Mouse (Mus musculus): ENCODE results near the gene Gm11939. TPM values are rescaled to one million over a fixed set of nuclear protein-coding genes. Genes with fewer than 3 reads are reported as not detected.
"Not testable (repeated sequence)": the region's sequence is repeated elsewhere in the genome, so short reads cannot be mapped to it uniquely, and the experiment has no call there.

The Gm11939 gene
- total RNA-seq (2021) = not detected
- long read RNA-seq, experiment 1 = 0 reads
- long read RNA-seq, experiment 2 = 0 reads

DNA sequence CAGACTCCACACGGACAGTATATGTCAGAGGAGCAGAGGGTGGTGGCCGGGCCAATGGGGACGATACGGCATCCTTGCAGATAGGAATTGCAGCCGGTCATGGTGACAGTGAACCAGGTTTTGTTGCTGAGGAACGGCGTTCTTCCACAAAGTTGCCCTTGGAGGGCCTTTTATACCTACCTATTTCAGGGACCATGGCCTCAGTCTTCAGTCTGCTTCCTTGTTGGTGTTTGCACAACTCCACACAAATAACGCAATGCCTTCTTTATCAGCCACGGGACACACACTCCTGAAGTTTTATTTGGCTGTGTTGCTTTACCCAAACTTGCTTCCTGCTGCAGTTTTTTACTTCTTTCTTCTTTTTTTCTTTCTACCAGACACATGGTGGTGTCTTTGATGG is at the start of gene Gm11939:
Gene Gm11939, minus strand, starts transcription at position 101 of the 400 bp plus-strand sequence.
- DNase-seq = no peak

DNA sequence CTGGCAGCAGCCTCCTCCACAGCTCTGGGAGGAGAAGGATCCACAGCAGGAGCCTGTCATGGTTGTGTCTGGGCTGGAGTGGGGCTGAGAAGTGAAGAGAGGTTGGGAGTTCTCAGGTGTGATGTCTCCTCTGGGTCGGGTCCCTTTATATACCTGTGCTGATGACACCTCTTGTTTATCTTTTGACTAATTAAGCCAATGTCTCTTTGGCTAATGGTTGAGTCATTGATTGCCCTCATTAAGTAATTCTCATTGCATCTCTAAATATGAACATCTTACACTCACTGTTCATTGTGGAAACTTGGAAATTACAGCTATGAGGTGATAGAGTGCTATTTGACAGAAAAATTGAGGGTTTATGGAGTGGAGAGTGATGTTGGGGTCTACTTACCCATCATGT is 43.9 kb upstream of the Gm11939 start, which contains the start of gene Gm11938:
Gene Gm11938, minus strand, starts transcription at position 101 of the 400 bp plus-strand sequence.
- DNase-seq = not testable (repeated sequence)

DNA sequence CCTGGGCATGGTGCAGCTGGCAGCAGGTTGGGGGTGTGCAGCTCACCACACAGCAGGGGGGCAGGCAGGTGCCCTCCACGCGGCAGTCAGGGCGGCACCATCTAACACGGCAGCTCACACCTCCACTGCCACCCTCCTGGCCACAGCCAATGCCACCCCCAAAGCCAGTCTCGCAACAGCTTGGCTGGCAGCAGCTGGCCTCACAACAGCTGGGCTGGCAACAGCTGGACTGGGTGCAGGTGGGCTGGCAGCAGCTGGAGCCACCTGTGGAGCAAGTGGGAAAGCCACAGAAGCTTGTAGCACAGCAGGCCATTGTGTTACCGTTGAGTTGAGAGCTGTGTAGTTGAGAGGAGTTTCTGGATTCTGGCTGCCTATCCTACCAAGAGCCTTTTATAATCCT is 38.5 kb upstream of the Gm11939 start, which contains the start of gene Krtap9-3:
Gene Krtap9-3, minus strand, starts transcription at position 364 of the 400 bp plus-strand sequence.
- DNase-seq = not testable (repeated sequence)

DNA sequence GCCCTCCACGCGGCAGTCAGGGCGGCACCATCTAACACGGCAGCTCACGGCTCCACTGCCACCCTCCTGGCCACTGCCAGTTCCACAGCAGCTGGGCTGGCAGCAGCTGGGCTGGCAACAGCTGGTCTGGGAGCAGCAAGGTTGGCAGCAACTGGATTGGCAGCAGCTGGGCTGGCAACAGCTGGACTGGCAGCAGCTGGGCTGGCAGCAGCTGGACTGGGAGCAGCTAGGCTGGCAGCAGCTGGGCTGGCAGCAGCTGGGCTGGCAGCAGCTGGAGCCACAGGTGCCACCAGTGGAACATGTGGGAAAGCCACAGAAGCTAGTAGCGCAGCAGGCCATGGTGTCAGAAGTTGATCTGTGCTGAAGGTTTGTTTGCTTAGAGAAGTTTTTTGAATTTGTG is 31.7 kb upstream of the Gm11939 start, which contains the start of gene Krtap1-3:
Gene Krtap1-3, minus strand, starts transcription at position 359 of the 400 bp plus-strand sequence.
- no peak for DNase-seq

DNA sequence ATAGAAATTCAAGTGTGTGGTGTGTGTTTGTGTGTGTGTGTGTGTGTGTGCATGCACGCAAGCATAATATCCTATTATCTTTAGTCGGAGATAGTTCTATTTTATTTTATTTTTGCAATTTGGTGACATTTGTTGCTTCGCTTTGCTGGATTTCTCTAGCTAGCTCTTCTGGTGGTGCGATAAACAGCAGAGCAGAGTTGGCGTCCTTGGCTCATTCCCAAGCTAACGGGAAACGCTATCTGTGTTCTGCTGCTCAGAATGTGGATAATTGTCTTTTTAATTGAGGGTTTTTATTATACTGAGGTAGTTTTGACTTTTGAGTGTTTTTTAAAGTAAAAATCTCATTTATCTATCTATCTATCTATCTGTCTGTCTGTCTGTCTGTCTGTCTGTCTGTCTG is 25.8 kb upstream of the Gm11939 start:
- no peak for DNase-seq

DNA sequence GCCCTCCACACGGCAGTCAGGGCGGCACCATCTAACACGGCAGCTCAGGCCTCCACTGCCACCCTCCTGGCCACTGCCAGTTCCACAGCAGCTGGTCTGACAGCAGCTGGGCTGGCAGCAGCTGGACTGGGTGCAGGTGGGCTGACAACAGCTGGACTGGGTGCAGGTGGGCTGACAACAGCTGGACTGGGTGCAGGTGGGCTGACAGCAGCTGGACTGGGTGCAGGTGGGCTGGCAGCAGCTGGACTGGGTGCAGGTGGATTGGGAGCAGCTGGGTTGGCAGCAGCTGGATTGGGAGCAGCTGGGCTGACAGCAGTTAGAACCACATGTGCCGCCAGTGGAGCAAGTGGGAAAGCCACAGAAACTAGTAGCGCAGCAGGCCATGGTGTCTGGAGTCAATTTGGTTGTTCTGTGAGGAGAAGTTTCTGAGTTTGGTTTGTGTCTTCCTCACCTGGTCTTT is 24.0 kb upstream of the Gm11939 start, which contains the start of gene Krtap1-4:
Gene Krtap1-4, minus strand, starts transcription at position 410 of the 460 bp plus-strand sequence.
- DNase-seq = no peak

DNA sequence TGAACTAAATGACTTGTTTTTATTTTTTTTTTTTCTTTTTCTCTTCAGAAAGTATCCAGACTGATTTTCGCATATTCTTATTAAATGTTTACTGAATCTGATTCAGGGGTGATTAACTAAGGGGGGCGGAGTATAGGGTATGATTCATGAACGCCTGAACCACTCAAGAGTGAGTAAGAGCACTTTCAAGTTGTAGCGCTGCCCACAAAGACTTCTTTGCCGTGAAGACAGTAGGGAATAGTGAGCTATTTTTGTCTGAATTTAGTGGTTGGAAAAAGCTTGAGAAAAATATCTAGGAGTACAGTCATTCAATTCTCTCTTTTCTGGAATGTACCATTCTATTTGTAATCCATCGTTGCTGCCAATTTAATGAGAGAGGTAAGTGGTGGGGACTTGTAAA is 22.3 kb upstream of the Gm11939 start:
- no peak for DNase-seq

DNA sequence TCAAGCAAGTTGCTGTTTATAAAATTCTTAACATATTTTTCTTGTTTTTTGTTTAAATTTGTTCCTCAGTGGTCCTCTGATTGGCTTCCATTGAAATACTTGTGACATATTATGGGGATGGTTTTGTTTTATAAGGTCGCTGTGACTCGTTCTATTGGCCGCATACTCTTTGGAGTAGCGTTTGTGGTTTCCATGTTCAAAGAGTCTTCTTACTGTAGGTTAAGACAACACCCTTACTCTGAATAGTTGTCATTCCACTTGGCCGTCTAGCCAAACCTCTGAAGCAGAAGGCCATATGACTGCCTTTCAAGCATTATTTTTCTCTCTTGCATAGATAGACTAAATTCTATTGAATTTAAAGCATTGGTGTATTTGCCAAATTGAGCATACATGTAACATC is 21.8 kb upstream of the Gm11939 start:
- no peak for DNase-seq

DNA sequence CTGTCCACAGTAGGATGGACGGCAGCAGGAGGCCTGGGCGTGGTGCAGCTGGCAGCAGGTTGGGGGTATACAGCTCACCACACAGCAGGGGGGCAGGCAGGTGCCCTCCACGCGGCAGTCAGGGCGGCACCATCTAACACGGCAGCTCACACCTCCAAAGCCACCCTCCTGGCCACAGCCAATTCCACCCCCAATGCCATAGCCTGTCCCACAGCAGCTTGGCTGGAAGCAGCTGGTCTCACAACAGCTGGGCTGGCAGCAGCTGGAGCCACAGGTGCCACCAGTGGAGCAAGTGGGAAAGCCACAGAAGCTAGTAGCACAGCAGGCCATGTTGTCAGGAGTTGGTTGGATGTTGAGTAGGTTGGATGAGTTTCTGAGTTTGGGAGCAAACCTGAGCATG is 21.4 kb upstream of the Gm11939 start, which contains the start of gene Krtap1-5:
Gene Krtap1-5, minus strand, starts transcription at position 381 of the 400 bp plus-strand sequence.
- no peak for DNase-seq

DNA sequence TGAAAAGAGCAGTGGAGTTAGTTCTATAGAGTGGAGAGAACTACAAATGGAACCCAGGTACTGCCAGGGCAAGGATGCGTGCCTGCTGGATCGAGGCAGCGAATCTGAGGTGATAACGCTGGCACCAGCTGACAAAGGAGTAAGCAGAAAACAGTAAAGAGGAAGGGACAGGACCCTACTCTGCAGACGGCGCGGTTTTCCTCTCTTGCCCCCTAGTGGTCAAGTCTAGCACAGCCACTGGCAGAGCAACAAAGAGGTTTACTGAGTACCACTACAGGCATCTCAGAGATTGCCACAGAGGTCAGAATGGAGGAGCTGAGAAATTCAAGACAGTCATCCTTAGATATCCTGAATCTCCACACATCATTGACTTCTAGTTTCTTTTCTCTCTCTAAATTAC is 14.8 kb upstream of the Gm11939 start:
- DNase-seq = peak; percentile 21

DNA sequence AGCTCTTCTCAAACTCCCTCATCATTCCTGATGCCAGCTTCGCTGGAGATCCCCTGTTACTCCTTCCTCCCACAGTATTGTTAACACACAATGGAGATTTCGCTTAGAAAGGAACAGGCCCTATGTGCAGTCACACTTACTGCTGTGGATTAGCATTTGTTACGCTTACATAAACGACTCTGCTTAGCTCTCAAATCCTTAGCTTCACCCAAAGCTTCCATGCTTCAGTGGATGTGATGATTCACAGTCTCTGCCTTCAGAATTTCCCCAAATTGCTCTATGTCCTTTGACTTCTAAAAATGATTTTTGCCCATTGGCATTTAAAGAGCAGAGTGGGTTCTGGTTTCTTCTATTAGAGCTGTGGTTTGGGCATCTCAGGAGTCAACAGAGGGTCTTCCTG is 13.9 kb upstream of the Gm11939 start:
- DNase-seq = no peak

DNA sequence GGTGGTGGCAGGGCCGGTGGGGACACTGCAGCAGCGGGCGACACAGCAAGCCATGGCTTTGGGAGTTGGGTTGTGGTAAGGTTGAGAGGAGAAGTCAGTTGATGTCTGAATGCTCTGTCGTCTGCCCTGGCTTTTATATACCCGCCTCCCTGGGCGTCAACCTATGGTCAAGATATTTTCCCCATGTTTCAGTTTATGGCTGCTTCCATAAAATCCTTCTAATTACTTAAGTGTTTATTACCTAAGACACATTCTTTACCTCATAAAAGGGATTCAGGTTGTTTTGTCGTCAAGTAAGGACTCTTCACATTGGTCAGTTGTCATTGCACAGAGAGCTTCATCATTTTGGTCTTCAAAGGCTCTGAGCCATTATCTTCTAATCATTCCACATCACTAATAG is 7.3 kb upstream of the Gm11939 start, which contains the start of gene Krtap3-1:
Gene Krtap3-1, minus strand, starts transcription at position 101 of the 400 bp plus-strand sequence.
- DNase-seq = no peak

DNA sequence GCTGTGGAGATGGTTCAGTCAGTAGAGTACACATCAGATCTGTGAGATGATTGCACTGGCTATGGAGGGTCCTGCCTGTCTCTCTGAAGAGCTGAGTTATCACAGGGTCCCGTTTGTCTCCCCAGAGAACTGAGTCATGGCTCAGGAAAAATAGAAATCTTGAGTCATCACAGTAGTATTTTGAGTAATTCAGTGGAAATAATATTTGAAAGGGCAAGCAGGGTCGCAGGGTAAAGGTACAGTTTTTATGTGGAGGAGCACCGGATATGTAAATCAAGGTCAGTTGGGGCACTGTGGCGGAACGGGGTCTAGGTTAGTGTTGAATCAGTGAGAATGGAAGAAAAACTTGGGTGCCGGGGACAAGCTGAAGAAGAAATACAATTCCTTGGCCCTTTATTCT is 3.3 kb upstream of the Gm11939 start:
- no peak for DNase-seq

DNA sequence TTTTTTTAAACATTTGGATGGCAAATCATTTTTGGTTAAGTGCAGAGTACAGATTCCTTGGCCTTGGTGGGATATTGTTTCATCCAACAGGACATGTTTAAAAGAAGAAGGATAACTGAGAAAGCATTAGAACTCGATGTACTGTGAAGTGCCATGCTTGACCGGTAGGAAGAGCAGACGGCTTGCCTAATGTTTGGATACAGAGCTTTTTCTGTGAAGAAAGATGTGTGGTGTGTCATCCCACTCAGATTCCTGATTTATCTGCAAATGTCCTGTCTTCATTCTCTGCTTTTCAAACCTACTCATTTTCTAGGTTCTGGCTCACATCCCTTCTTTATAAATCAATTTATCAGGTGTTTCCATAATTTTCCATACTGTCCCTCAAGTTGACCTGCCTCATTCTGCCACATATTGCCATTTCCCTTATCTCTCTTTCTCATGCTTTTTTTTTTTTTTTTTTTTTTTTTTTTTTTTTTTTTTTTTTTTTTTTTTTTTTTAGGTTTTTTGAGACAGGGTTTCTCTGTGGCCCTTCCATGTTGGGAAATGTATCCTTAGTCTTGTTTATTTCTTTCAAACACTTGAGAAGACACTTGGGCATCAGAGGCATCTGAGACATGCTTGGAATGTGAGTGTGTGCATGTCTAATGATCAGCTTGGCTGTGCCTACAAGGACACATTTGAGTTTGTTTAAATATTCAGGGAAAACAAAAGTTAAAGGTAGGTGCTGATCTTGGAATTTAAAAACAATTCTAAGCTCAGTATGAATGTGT is 1.1 kb downstream of the Gm11939 start:
- DNase-seq = no peak

DNA sequence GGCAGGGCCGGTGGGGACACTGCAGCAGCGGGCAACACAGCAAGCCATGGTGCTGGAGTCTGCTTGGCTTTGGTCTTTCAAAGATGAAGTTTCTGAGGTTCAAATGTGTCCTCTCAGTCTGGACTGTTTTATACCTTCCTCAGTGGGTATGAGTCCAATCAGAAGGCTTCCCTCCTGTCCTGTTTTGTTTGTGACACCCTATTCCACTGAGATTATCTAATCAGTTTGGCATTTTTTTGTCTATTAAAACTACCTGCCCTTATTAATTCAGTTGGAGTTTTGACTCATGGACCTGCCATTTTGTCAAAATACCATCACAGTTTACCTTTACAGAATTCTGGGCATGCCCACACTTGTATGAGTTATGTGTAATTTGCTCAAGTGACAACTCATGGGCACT is 2.5 kb downstream of the Gm11939 start, which contains the start of gene Krtap3-2:
Gene Krtap3-2, minus strand, starts transcription at position 101 of the 400 bp plus-strand sequence.
- no peak for DNase-seq

DNA sequence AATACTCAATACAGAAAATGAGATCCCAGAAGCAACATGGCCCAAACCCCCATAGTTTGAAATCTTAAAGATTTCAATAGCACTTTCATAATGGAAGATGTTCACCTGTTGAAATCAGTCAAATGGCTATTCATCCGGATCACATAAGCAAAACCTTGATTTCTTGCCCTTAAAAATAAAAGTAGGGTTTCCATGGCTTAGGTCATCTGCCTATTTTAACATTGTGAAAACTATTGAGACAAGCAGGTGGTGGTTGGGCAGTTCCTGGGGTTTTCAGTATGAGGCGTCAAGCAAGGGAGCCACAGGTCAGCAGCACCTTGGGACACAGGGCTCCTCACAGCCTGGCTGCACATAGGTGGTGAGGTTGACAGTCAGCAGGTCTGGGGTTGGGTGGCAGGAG is 3.1 kb downstream of the Gm11939 start:
- no peak for DNase-seq

DNA sequence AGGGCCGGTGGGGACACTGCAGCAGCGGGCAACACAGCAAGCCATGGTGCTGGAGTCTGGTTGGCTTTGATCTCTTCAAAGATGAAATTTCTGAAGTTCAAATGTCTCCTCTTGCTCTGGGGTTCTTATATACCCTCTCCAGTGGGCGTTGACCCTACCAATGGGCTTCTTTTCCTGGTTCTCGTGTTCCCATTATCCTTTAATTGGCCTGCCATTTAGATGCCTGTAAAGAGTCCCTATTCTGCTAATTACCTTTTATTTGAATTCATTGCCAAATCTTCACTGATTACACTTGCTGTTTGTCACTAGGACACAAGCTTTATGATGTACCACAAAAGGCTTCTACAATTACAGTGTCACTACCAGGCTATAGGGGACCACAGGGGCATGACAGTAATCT is 8.5 kb downstream of the Gm11939 start, which contains the start of gene Krtap3-3:
Gene Krtap3-3, minus strand, starts transcription at position 101 of the 400 bp plus-strand sequence.
- DNase-seq = no peak

DNA sequence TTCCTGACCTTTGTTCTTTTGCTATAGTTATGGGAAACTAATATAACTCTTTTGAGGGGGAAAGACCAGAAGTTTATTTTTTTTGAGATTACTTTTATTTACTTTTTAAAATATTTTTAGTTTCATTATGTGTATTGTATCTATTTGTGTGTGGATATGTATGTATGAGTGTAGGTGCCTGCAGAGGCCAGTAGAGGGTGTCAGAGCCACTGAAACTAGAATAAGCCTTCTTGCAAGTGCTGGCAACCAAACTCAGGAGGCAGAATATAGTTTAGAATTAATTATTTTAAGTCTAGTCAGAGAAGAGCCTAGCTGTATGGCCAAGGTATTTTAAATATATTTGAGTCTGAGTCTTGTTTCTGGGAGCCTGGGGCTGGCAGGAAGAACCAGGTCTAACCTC is 11.4 kb downstream of the Gm11939 start:
- no peak for DNase-seq

DNA sequence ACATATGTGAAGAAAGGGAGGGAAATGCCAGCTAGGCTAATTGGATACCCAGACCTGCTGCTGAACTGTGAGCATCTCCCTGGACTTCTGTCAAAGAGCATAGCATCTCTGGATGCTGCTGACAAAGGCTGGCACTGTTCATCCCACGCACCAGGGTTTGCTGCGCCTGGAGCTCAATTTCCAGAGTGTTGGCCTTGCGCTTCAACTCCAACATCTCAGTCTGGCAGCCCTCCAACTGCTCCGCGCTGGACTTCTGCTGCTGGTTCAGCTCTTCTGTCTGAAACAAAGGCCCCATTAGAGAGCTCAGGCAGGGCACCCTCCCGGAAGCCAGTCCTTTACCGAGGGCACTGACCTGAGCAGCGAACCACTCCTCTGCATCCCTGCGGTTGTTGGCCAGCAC is 19.5 kb downstream of the Gm11939 start:
- no peak for DNase-seq

DNA sequence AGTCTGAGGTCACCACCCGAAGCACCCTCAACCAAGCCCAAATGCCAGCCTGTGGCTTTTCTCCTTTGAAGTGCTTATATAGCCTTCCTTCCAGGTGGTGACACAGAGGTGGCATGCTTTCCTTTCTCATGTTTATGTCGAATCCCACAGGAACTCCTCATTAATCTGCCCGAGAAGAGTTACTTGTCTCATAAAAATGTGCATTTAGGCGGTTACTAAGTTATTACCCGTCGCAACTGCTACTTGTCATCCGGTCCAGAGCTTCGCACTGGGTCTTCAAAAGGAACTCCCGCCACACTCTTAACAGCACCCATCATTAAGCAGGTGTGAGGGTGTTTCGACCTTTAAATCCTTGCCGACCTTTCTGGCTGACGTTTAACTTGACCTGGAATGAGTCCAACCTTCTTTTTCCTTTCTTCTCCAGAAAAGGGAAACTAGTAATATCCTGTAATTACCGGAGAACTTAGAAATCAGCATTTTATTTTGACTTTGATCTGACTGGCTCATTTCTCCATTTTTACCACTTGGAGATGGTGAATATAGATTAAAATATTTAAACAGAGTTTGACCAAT is 37.9 kb downstream of the Gm11939 start, which contains the start of gene Krt39:
Gene Krt39, minus strand, starts transcription at position 51 of the 573 bp plus-strand sequence.
- DNase-seq = no peak

DNA sequence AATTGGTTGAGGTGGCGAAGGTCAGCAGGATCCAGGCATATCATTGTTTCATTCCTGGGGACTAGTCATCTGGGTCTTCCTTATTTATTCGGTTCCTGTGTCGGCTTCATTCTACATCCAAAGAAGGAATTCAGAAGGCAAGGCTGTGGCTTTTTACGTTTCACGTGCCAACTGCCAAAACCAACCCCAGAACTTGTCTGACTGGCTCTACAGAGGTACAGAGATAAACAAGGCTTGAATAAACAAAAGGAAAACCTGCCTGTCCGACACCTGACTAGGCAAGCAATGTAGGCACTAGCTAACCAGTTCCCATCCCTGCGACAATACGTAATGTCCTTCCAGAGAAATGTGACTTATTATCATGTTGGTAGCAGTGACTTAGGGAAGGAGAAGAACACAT is 45.2 kb downstream of the Gm11939 start:
- no peak for DNase-seq

Measured in gastrocnemius, postnatal 25 days (tissue).